Mouse (Mus musculus) brain, embryonic 14.5 days (tissue): ENCODE results near the gene Rhbdd1.

Experiments
- CTCF ChIP-seq: fragments of 200-500 bp; IDR thresholded peaks from 2 replicates; pipeline ENCODE4 v1.5.1; 2012; ENCODE audit warnings: inconsistent platforms, mild to moderate bottlenecking, moderate library complexity, borderline replicate concordance; ENCODE audit not compliant: insufficient read depth, insufficient read length; ENCODE audit errors: extremely low read depth
- POLR2A ChIP-seq: fragments of 200-500 bp; IDR thresholded peaks from 2 replicates; pipeline ENCODE4 v1.6.1; 2012; ENCODE audit warnings: mild to moderate bottlenecking, inconsistent platforms, borderline replicate concordance; ENCODE audit not compliant: poor library complexity, insufficient read depth, insufficient read length, severe bottlenecking; ENCODE audit errors: extremely low read depth

DNA sequence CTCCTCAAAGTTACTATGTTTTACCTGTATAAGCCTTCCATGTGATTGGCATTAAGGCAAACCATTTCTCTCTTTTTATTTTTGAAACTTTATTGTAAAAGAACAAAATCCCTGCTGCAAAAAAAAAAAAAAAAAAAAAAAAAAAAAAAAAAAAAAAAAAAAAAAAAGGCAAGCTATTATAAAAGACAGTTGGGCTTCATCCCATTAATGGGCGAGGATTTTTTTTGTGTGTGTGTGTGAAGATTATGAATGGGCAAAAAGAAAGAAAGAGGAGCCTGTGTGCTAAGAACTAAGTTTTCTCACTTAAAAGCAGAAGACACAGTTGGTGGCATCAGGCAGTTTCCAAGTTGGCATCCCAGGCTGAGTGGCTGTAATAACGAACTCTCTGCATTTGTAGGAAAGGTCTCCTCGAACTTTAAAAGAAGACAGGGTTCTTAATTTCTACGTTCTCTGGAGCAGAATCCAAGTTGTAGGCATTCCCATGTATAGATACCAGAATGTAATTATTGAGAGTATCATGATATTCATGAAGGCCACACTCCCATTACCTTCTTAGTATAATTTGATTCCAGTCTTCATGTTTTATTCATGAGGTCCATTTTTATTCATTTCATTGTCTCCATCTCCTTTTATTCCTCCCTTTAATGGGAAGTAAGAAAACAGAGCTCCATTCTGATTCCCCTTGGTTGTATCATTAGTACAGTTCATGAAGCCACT lies 13.1 kb downstream of the Rhbdd1 start:
- TF ChIP-seq CTCF (no peak), POLR2A (no peak)
